Mouse (Mus musculus): ENCODE data around the gene Inpp5a. TPM values are rescaled to one million over a fixed set of nuclear protein-coding genes. Genes with fewer than 3 reads are reported as not detected.
A peak's percentile ranks its signal among the peaks of the same experiment; 100 is the strongest.

Gene Inpp5a
- polyA plus RNA-seq, 1 experiment from 2014 or later: 53.4 TPM

- Histone ChIP-seq H3K36me3 (peaks cover 20% of the 10 kb centered on the region; the same call in 1 of the 2 replicates), H3K9me3 (replicated peaks) (no peaks in the 10 kb centered on the region), H3K4me3 (no peak overlapping the region), H3K9ac (no peak overlapping the region), H3K4me1 (replicated peaks) (peaks cover 13% of the 10 kb centered on the region), H3K27ac (no peak overlapping the region), H3K4me2 (no peak overlapping the region), H3K27me3 (no peaks in the 10 kb centered on the region)
- no peak for ATAC-seq (replicated peaks; ENCODE audit: insufficient number of reproducible peaks, insufficient read depth, low FRiP score, low read depth)
- WGBS: 48% methylated on average over 1 of the region's 1 CpGs
Measured at GRCm38 (mm10) chr7:139540601-139541000, 151.7 kb downstream of the Inpp5a start.

GRCm38 (mm10) chr7:139541422-139541821, 152.5 kb downstream of the Inpp5a start:
- no peaks in the 10 kb centered on the region for H3K27me3 ChIP-seq
- H3K4me3 ChIP-seq: no peak overlapping the region
- peaks cover 19% of the 10 kb centered on the region; the same call in 1 of the 2 replicates for H3K36me3 ChIP-seq
- H3K9me3 ChIP-seq (replicated peaks): no peaks in the 10 kb centered on the region
- WGBS: 77% methylated on average over 6 of the region's 6 CpGs
- no peak for ATAC-seq (replicated peaks; ENCODE audit: insufficient number of reproducible peaks, insufficient read depth, low FRiP score, low read depth)
- H3K27ac ChIP-seq: no peak overlapping the region
- no peak overlapping the region for H3K9ac ChIP-seq
- H3K4me1 ChIP-seq (replicated peaks): peaks cover 14% of the 10 kb centered on the region
- H3K4me2 ChIP-seq: no peak overlapping the region

- H3K36me3 ChIP-seq: peaks cover 3% of the 10 kb centered on the region; the same call in 1 of the 2 replicates
- no peak overlapping the region for H3K4me3 ChIP-seq
- no peaks in the 10 kb centered on the region for H3K27me3 ChIP-seq
- peaks cover 10% of the 10 kb centered on the region for H3K4me1 ChIP-seq (replicated peaks)
- H3K9ac ChIP-seq: no peak overlapping the region
- ATAC-seq (replicated peaks; ENCODE audit: insufficient number of reproducible peaks, insufficient read depth, low FRiP score, low read depth): no peak
- H3K4me2 ChIP-seq: no peak overlapping the region
- H3K9me3 ChIP-seq (replicated peaks): no peaks in the 10 kb centered on the region
- H3K27ac ChIP-seq: no peak overlapping the region
- WGBS: 70% methylated on average over 12 of the region's 12 CpGs
Measured at GRCm38 (mm10) chr7:139544706-139545625, 156.1 kb downstream of the Inpp5a start.

GRCm38 (mm10) chr7:139547325-139547724, 158.4 kb downstream of the Inpp5a start:
- 82% methylated on average over 2 of the region's 2 CpGs for WGBS
- no peak overlapping the region for H3K4me2 ChIP-seq
- no peak for ATAC-seq (replicated peaks; ENCODE audit: insufficient number of reproducible peaks, insufficient read depth, low FRiP score, low read depth)

GRCm38 (mm10) chr7:139550086-139550783, 161.3 kb downstream of the Inpp5a start:
- Histone ChIP-seq H3K27me3 (no peaks in the 10 kb centered on the region), H3K9me3 (replicated peaks) (no peaks in the 10 kb centered on the region), H3K27ac (no peak overlapping the region), H3K4me1 (replicated peaks) (peaks cover 4% of the 10 kb centered on the region), H3K9ac (no peak overlapping the region), H3K36me3 (no peaks in the 10 kb centered on the region), H3K4me3 (no peak overlapping the region), H3K4me2 (no peak overlapping the region)
- ATAC-seq (replicated peaks; ENCODE audit: insufficient number of reproducible peaks, insufficient read depth, low FRiP score, low read depth): no peak
- WGBS: 78% methylated on average over 3 of the region's 3 CpGs

More at GRCm38 (mm10) chr7:139547325-139547724, 158.4 kb downstream of the Inpp5a start:
- no peak overlapping the region for H3K27ac ChIP-seq
- H3K27me3 ChIP-seq: no peaks in the 10 kb centered on the region
- no peak overlapping the region for H3K9ac ChIP-seq
- peaks cover 10% of the 10 kb centered on the region for H3K4me1 ChIP-seq (replicated peaks)
- H3K9me3 ChIP-seq (replicated peaks): no peaks in the 10 kb centered on the region
- H3K4me3 ChIP-seq: no peak overlapping the region
- H3K36me3 ChIP-seq: no peaks in the 10 kb centered on the region; the same call in 1 of the 2 replicates

GRCm38 (mm10) chr7:139551519-139551918, 162.6 kb downstream of the Inpp5a start:
- no peaks in the 10 kb centered on the region for H3K36me3 ChIP-seq
- H3K4me1 ChIP-seq (replicated peaks): no peaks in the 10 kb centered on the region; the same call in 1 of the 2 replicates
- WGBS: 84% methylated on average over 2 of the region's 2 CpGs
- H3K9ac ChIP-seq: no peak overlapping the region
- no peak overlapping the region for H3K4me3 ChIP-seq
- no peaks in the 10 kb centered on the region for H3K27me3 ChIP-seq
- no peak for ATAC-seq (replicated peaks; ENCODE audit: insufficient number of reproducible peaks, insufficient read depth, low FRiP score, low read depth)
- H3K9me3 ChIP-seq (replicated peaks): no peaks in the 10 kb centered on the region
- H3K4me2 ChIP-seq: no peak overlapping the region
- no peak overlapping the region for H3K27ac ChIP-seq

- Histone ChIP-seq H3K9me3 (replicated peaks) (no peaks in the 10 kb centered on the region), H3K27ac (no peak overlapping the region), H3K4me2 (no peak overlapping the region), H3K4me1 (replicated peaks) (no peaks in the 10 kb centered on the region; the same call in 1 of the 2 replicates), H3K27me3 (no peaks in the 10 kb centered on the region), H3K4me3 (no peak overlapping the region), H3K9ac (no peak overlapping the region), H3K36me3 (peaks cover 22% of the 10 kb centered on the region; the same call in 1 of the 2 replicates)
- WGBS: 66% methylated on average over 5 of the region's 5 CpGs
- no peak for ATAC-seq (replicated peaks; ENCODE audit: insufficient number of reproducible peaks, insufficient read depth, low FRiP score, low read depth)
Measured at GRCm38 (mm10) chr7:139556331-139556730, 167.4 kb downstream of the Inpp5a start.

GRCm38 (mm10) chr7:139556746-139557526, 168.0 kb downstream of the Inpp5a start:
- Histone ChIP-seq H3K36me3 (peaks cover 24% of the 10 kb centered on the region; the same call in 1 of the 2 replicates), H3K4me3 (no peak overlapping the region), H3K4me1 (replicated peaks) (no peaks in the 10 kb centered on the region; the same call in 1 of the 2 replicates), H3K9me3 (replicated peaks) (no peaks in the 10 kb centered on the region), H3K27me3 (no peaks in the 10 kb centered on the region), H3K4me2 (no peak overlapping the region), H3K27ac (no peak overlapping the region), H3K9ac (no peak overlapping the region)
- WGBS: 61% methylated on average over 10 of the region's 10 CpGs
- ATAC-seq (replicated peaks; ENCODE audit: insufficient number of reproducible peaks, insufficient read depth, low FRiP score, low read depth): no peak

- ATAC-seq (replicated peaks; ENCODE audit: insufficient number of reproducible peaks, insufficient read depth, low FRiP score, low read depth): no peak
- Histone ChIP-seq H3K36me3 (peaks cover 35% of the 10 kb centered on the region; the same call in 1 of the 2 replicates), H3K9me3 (replicated peaks) (no peaks in the 10 kb centered on the region), H3K4me2 (no peak overlapping the region), H3K4me1 (replicated peaks) (peaks cover 21% of the 10 kb centered on the region), H3K4me3 (no peak overlapping the region), H3K27ac (no peak overlapping the region), H3K9ac (no peak overlapping the region), H3K27me3 (no peaks in the 10 kb centered on the region)
- 92% methylated on average over 10 of the region's 10 CpGs for WGBS
Measured at GRCm38 (mm10) chr7:139559659-139560058, 170.8 kb downstream of the Inpp5a start.

GRCm38 (mm10) chr7:139563425-139563824, 174.5 kb downstream of the Inpp5a start:
- no peak for ATAC-seq (replicated peaks; ENCODE audit: insufficient number of reproducible peaks, insufficient read depth, low FRiP score, low read depth)
- WGBS: 56% methylated on average over 4 of the region's 4 CpGs
- peaks cover 54% of the 10 kb centered on the region for H3K36me3 ChIP-seq

More at GRCm38 (mm10) chr7:139563425-139563824, 174.5 kb downstream of the Inpp5a start:
- Histone ChIP-seq H3K4me1 (replicated peaks) (peaks cover 21% of the 10 kb centered on the region), H3K4me3 (no peak overlapping the region), H3K27me3 (no peaks in the 10 kb centered on the region), H3K9me3 (replicated peaks) (no peaks in the 10 kb centered on the region), H3K27ac (peak overlapping the region; percentile 29; the same call in 1 of the 2 replicates), H3K9ac (no peak overlapping the region), H3K4me2 (no peak overlapping the region)

All from heart, embryonic 15.5 days (tissue).